Mouse (Mus musculus): ENCODE measurements at regions not wholly inside any gene's neighbourhood (a gene's known extent, or its start where the extent isn't known, plus 50 kb on each side); places are given as distances from the start of the nearest gene placed in this dataset.

DNA sequence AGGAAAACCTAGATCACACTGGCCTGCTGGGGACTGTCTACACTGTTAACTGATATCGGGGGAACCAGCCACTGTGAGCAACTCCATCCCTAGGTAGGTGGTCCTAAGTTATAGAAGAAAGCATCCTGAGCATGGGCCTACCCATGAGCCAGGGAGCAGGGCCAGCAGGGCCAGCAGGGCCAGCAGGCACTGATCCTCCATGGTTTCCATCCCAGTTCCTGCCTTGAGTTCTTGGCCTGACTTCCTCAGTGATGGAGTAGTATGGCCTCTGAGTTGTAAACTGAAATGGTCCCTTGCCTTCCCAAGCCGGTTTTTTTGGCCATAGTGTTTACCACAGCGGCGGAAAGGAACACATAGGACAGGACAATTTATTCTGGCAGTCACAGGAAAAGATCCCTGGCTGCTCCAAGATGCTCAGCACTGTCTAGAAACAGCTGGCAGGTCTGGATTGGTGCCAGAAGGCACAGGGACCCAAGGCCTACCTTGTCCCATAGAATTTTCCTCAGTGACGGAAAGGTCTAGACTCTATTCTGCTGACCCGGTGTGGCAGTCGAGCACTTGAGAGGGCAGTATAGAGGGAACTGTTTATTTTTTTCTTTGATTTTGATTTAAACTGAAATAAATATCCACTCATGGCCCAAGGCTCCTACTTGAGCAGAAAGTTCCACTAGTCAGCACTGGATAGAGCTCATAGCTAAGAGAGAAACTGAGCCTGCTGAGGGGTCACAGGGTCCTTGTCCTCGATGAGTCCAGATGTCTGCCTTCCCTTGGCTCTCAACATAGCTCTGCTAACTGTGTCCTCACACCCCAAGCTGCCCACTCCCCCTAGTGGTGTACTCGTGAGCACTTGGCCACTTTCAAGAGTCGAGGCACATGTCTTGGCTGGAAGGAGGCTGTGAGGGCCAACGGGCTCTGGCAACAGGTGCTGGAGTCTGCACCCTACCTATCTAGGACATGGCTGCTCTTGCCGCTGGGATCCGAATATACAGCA, 50.4 kb upstream of the Disp3 start:
- H3K9me3 ChIP-seq (ENCODE audit: control insufficient read depth, low read length) = no peaks in the 10 kb centered on the region
- WGBS = 60% methylated on average over 13 of the region's 13 CpGs
- no peaks in the 10 kb centered on the region for H3K36me3 ChIP-seq (ENCODE audit: control insufficient read depth, insufficient read depth, low read length)
- H3K4me1 ChIP-seq (ENCODE audit: control insufficient read depth, insufficient read depth, low read depth, low read length) = no peaks in the 10 kb centered on the region; the same call in 1 of the 2 replicates
- no peak for ATAC-seq
- peak overlapping the region; percentile 8; the same call in 1 of the 2 replicates for H3K27ac ChIP-seq (ENCODE audit: low read depth, low read length)
- no peak overlapping the region for H3K4me3 ChIP-seq (ENCODE audit: low read length)
- H3K4me2 ChIP-seq (ENCODE audit: low read length) = no peak overlapping the region
- H3K9ac ChIP-seq (ENCODE audit: low read depth, low read length) = no peak overlapping the region
- no peaks in the 10 kb centered on the region for H3K27me3 ChIP-seq (replicated peaks; ENCODE audit: control insufficient read depth, insufficient read depth, low read length)
